Mouse (Mus musculus): ENCODE results near the gene Krtdap. TPM values are rescaled to one million over a fixed set of nuclear protein-coding genes. Genes with fewer than 3 reads are reported as not detected.

Gene Krtdap
- polyA plus RNA-seq, 1 experiment from 2014 or later, result not detected

- Histone ChIP-seq H3K9me3 (ENCODE audit: control insufficient read depth, low read length) (no peaks in the 10 kb centered on the region), H3K4me3 (ENCODE audit: control insufficient read depth in 1 of 2, insufficient read depth in 1 of 2, low read depth in 1 of 2, low read length in 2 of 2) (no peak overlapping the region), H3K9ac (ENCODE audit: low read length) (no peak overlapping the region), H3K27me3 (ENCODE audit: control insufficient read depth, insufficient read depth, low read length) (peaks cover 20% of the 10 kb centered on the region; the same call in 1 of the 2 replicates), H3K4me2 (ENCODE audit: low read length) (no peak overlapping the region), H3K36me3 (ENCODE audit: control insufficient read depth, insufficient read depth, low read length) (no peaks in the 10 kb centered on the region), H3K4me1 (ENCODE audit: control insufficient read depth in 2 of 2, insufficient read depth in 2 of 2, low read length in 2 of 2) (no peaks in the 10 kb centered on the region; a peak in 1 of 4 replicates), H3K27ac (replicated peaks in 1 of 2; ENCODE audit: control insufficient read depth in 1 of 2, insufficient read depth in 1 of 2, low read depth in 2 of 2, low read length in 2 of 2) (no peak overlapping the region)
- WGBS, result 18% methylated on average over 9 of the region's 9 CpGs
- no peak for ATAC-seq (ENCODE audit: insufficient number of reproducible peaks, insufficient read depth, low FRiP score, low read depth)
These were observed 4.2 kb downstream of the Krtdap start for GRCm38 (mm10) chr7:30791921-30792320.

GRCm38 (mm10) chr7:30794921-30795320 lies 7.2 kb downstream of the Krtdap start:
- 0 out of 2 replicates have a peak, but pooled peaks cover 2% of the 10 kb centered on the region for H3K27me3 ChIP-seq (ENCODE audit: control insufficient read depth, insufficient read depth, low read length)
- peaks cover 2% of the 10 kb centered on the region; the same call in 1 of the 2 replicates for H3K9me3 ChIP-seq (ENCODE audit: control insufficient read depth, low read length)
- no peak overlapping the region for H3K4me3 ChIP-seq (ENCODE audit: control insufficient read depth in 1 of 2, insufficient read depth in 1 of 2, low read depth in 1 of 2, low read length in 2 of 2)
- no peak overlapping the region for H3K9ac ChIP-seq (ENCODE audit: low read length)
- no peaks in the 10 kb centered on the region; a peak in 1 of 4 replicates for H3K4me1 ChIP-seq (ENCODE audit: control insufficient read depth in 2 of 2, insufficient read depth in 2 of 2, low read length in 2 of 2)
- ATAC-seq (ENCODE audit: insufficient number of reproducible peaks, insufficient read depth, low FRiP score, low read depth), result no peak
- no peak overlapping the region for H3K4me2 ChIP-seq (ENCODE audit: low read length)
- no peak overlapping the region for H3K27ac ChIP-seq (replicated peaks in 1 of 2; ENCODE audit: control insufficient read depth in 1 of 2, insufficient read depth in 1 of 2, low read depth in 2 of 2, low read length in 2 of 2)
- no peaks in the 10 kb centered on the region for H3K36me3 ChIP-seq (ENCODE audit: control insufficient read depth, insufficient read depth, low read length)

GRCm38 (mm10) chr7:30796790-30797189 lies 9.1 kb downstream of the Krtdap start:
- Histone ChIP-seq H3K9me3 (ENCODE audit: control insufficient read depth, low read length) (peaks cover 11% of the 10 kb centered on the region), H3K4me2 (ENCODE audit: low read length) (no peak overlapping the region), H3K27me3 (ENCODE audit: control insufficient read depth, insufficient read depth, low read length) (no peaks in the 10 kb centered on the region), H3K27ac (replicated peaks in 1 of 2; ENCODE audit: control insufficient read depth in 1 of 2, insufficient read depth in 1 of 2, low read depth in 2 of 2, low read length in 2 of 2) (no peak overlapping the region), H3K36me3 (ENCODE audit: control insufficient read depth, insufficient read depth, low read length) (no peaks in the 10 kb centered on the region), H3K9ac (ENCODE audit: low read length) (no peak overlapping the region), H3K4me3 (ENCODE audit: control insufficient read depth in 1 of 2, insufficient read depth in 1 of 2, low read depth in 1 of 2, low read length in 2 of 2) (no peak overlapping the region), H3K4me1 (ENCODE audit: control insufficient read depth in 2 of 2, insufficient read depth in 2 of 2, low read length in 2 of 2) (no peaks in the 10 kb centered on the region; a peak in 1 of 4 replicates)
- WGBS, result 83% methylated on average over 1 of the region's 1 CpGs
- no peak for ATAC-seq (ENCODE audit: insufficient number of reproducible peaks, insufficient read depth, low FRiP score, low read depth)

- Histone ChIP-seq H3K9me3 (ENCODE audit: control insufficient read depth, low read length) (peaks cover 17% of the 10 kb centered on the region), H3K27me3 (ENCODE audit: control insufficient read depth, insufficient read depth, low read length) (no peaks in the 10 kb centered on the region), H3K4me3 (ENCODE audit: control insufficient read depth in 1 of 2, insufficient read depth in 1 of 2, low read depth in 1 of 2, low read length in 2 of 2) (no peak overlapping the region), H3K4me2 (ENCODE audit: low read length) (no peak overlapping the region), H3K9ac (ENCODE audit: low read length) (no peak overlapping the region), H3K27ac (replicated peaks in 1 of 2; ENCODE audit: control insufficient read depth in 1 of 2, insufficient read depth in 1 of 2, low read depth in 2 of 2, low read length in 2 of 2) (no peak overlapping the region), H3K36me3 (ENCODE audit: control insufficient read depth, insufficient read depth, low read length) (no peaks in the 10 kb centered on the region), H3K4me1 (ENCODE audit: control insufficient read depth in 2 of 2, insufficient read depth in 2 of 2, low read length in 2 of 2) (no peaks in the 10 kb centered on the region)
- no peak for ATAC-seq (ENCODE audit: insufficient number of reproducible peaks, insufficient read depth, low FRiP score, low read depth)
These were observed 13.0 kb downstream of the Krtdap start for GRCm38 (mm10) chr7:30800653-30801052.

GRCm38 (mm10) chr7:30803256-30803655 lies 15.6 kb downstream of the Krtdap start:
- Histone ChIP-seq H3K4me3 (ENCODE audit: control insufficient read depth in 1 of 2, insufficient read depth in 1 of 2, low read depth in 1 of 2, low read length in 2 of 2) (no peak overlapping the region), H3K27me3 (ENCODE audit: control insufficient read depth, insufficient read depth, low read length) (no peaks in the 10 kb centered on the region), H3K9me3 (ENCODE audit: control insufficient read depth, low read length) (peaks cover 17% of the 10 kb centered on the region), H3K36me3 (ENCODE audit: control insufficient read depth, insufficient read depth, low read length) (no peaks in the 10 kb centered on the region), H3K4me1 (ENCODE audit: control insufficient read depth in 2 of 2, insufficient read depth in 2 of 2, low read length in 2 of 2) (no peaks in the 10 kb centered on the region), H3K9ac (ENCODE audit: low read length) (no peak overlapping the region), H3K4me2 (ENCODE audit: low read length) (no peak overlapping the region), H3K27ac (replicated peaks in 1 of 2; ENCODE audit: control insufficient read depth in 1 of 2, insufficient read depth in 1 of 2, low read depth in 2 of 2, low read length in 2 of 2) (no peak overlapping the region)
- no peak for ATAC-seq (ENCODE audit: insufficient number of reproducible peaks, insufficient read depth, low FRiP score, low read depth)
- 92% methylated on average over 3 of the region's 3 CpGs for WGBS

- Histone ChIP-seq H3K27me3 (ENCODE audit: control insufficient read depth, insufficient read depth, low read length) (no peaks in the 10 kb centered on the region), H3K4me1 (ENCODE audit: control insufficient read depth in 2 of 2, insufficient read depth in 2 of 2, low read length in 2 of 2) (no peaks in the 10 kb centered on the region), H3K4me2 (ENCODE audit: low read length) (no peak overlapping the region), H3K36me3 (ENCODE audit: control insufficient read depth, insufficient read depth, low read length) (no peaks in the 10 kb centered on the region), H3K9ac (ENCODE audit: low read length) (no peak overlapping the region), H3K27ac (replicated peaks in 1 of 2; ENCODE audit: control insufficient read depth in 1 of 2, insufficient read depth in 1 of 2, low read depth in 2 of 2, low read length in 2 of 2) (no peak overlapping the region), H3K9me3 (ENCODE audit: control insufficient read depth, low read length) (peaks cover 17% of the 10 kb centered on the region), H3K4me3 (ENCODE audit: control insufficient read depth in 1 of 2, insufficient read depth in 1 of 2, low read depth in 1 of 2, low read length in 2 of 2) (no peak overlapping the region)
- WGBS, result 77% methylated on average over 9 of the region's 9 CpGs
- no peak for ATAC-seq (ENCODE audit: insufficient number of reproducible peaks, insufficient read depth, low FRiP score, low read depth)
These were observed 16.5 kb downstream of the Krtdap start for GRCm38 (mm10) chr7:30804026-30804715.

- ATAC-seq (ENCODE audit: insufficient number of reproducible peaks, insufficient read depth, low FRiP score, low read depth), result no peak
- 49% methylated on average over 6 of the region's 6 CpGs for WGBS
- Histone ChIP-seq H3K9me3 (ENCODE audit: control insufficient read depth, low read length) (peaks cover 6% of the 10 kb centered on the region), H3K4me3 (ENCODE audit: control insufficient read depth in 1 of 2, insufficient read depth in 1 of 2, low read depth in 1 of 2, low read length in 2 of 2) (no peak overlapping the region), H3K36me3 (ENCODE audit: control insufficient read depth, insufficient read depth, low read length) (no peaks in the 10 kb centered on the region), H3K27me3 (ENCODE audit: control insufficient read depth, insufficient read depth, low read length) (no peaks in the 10 kb centered on the region), H3K4me2 (ENCODE audit: low read length) (no peak overlapping the region), H3K9ac (ENCODE audit: low read length) (no peak overlapping the region), H3K27ac (replicated peaks in 1 of 2; ENCODE audit: control insufficient read depth in 1 of 2, insufficient read depth in 1 of 2, low read depth in 2 of 2, low read length in 2 of 2) (no peak overlapping the region), H3K4me1 (ENCODE audit: control insufficient read depth in 2 of 2, insufficient read depth in 2 of 2, low read length in 2 of 2) (no peaks in the 10 kb centered on the region)
These were observed 18.2 kb downstream of the Krtdap start for GRCm38 (mm10) chr7:30805924-30806323.

- WGBS, result 47% methylated on average over 6 of the region's 6 CpGs
- ATAC-seq (ENCODE audit: insufficient number of reproducible peaks, insufficient read depth, low FRiP score, low read depth), result no peak
- Histone ChIP-seq H3K4me3 (ENCODE audit: control insufficient read depth in 1 of 2, insufficient read depth in 1 of 2, low read depth in 1 of 2, low read length in 2 of 2) (no peak overlapping the region), H3K4me1 (ENCODE audit: control insufficient read depth in 2 of 2, insufficient read depth in 2 of 2, low read length in 2 of 2) (no peaks in the 10 kb centered on the region), H3K27ac (replicated peaks in 1 of 2; ENCODE audit: control insufficient read depth in 1 of 2, insufficient read depth in 1 of 2, low read depth in 2 of 2, low read length in 2 of 2) (no peak overlapping the region), H3K27me3 (ENCODE audit: control insufficient read depth, insufficient read depth, low read length) (no peaks in the 10 kb centered on the region), H3K9ac (ENCODE audit: low read length) (no peak overlapping the region), H3K4me2 (ENCODE audit: low read length) (no peak overlapping the region), H3K36me3 (ENCODE audit: control insufficient read depth, insufficient read depth, low read length) (no peaks in the 10 kb centered on the region), H3K9me3 (ENCODE audit: control insufficient read depth, low read length) (no peaks in the 10 kb centered on the region)
These were observed 22.6 kb downstream of the Krtdap start for GRCm38 (mm10) chr7:30810319-30810718.
